Mouse (Mus musculus): Measurements from ENCODE around the gene Med20.

GRCm38 (mm10) chr17:47655697-47656096 is 44.3 kb downstream of the Med20 start:
- TF ChIP-seq CTCF (IDR thresholded peaks at IDR 0.05; ENCODE audit: low read depth): no peak
- TF ChIP-seq EP300 (IDR thresholded peaks at IDR 0.05; ENCODE audit: low read depth): no peak

Measured in liver, embryonic 14.5 days (tissue).